Mouse (Mus musculus): ENCODE results near the gene Nudt17. TPM values are rescaled to one million over a fixed set of nuclear protein-coding genes. Genes with fewer than 3 reads are reported as not detected.
A peak's percentile ranks its signal among the peaks of the same experiment; 100 is the strongest.
"Not testable (repeated sequence)": the region's sequence is repeated elsewhere in the genome, so short reads cannot be mapped to it uniquely, and the experiment has no call there.

Nudt17 gene
- polyA plus RNA-seq, 1 experiment from 2014 or later = 14.7 TPM

DNA sequence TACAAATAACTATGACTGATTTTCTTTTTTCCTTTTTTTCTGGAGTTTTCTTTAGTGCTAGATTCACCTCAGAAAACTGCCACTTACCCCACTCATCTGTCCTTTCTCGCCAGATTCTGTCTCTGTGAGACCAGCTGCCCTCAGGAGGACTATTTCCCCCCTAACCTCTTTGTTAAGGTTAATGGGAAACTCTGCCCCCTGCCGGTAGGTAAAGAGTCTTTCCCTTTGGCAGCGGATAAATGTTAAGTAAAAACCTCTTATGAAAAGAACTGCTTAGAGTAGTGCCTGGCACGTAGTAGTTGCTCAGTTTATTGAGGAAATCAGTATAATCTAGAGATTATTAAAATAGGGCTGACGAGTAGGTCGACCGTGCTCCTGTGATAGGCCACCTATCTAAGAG lies 8.0 kb downstream of the Nudt17 start:
- no peak for ATAC-seq (ENCODE audit: insufficient number of reproducible peaks, insufficient read depth, low FRiP score, low TSS enrichment)
- no peak overlapping the region for H3K4me3 ChIP-seq
- H3K9me3 ChIP-seq = no peaks in the 10 kb centered on the region
- peaks cover 58% of the 10 kb centered on the region for H3K36me3 ChIP-seq
- 56% methylated on average over 7 of the region's 7 CpGs for WGBS
- no peak overlapping the region for H3K27ac ChIP-seq
- no peak overlapping the region for H3K9ac ChIP-seq
- H3K4me1 ChIP-seq = peaks cover 22% of the 10 kb centered on the region
- H3K27me3 ChIP-seq = no peaks in the 10 kb centered on the region
- H3K4me2 ChIP-seq (replicated peaks) = no peak overlapping the region

GRCm38 (mm10) chr3:96698993-96699690 lies 9.2 kb downstream of the Nudt17 start:
- ATAC-seq (ENCODE audit: insufficient number of reproducible peaks, insufficient read depth, low FRiP score, low TSS enrichment) = no peak
- Histone ChIP-seq H3K9me3 (no peaks in the 10 kb centered on the region), H3K4me1 (peaks cover 22% of the 10 kb centered on the region), H3K27me3 (no peaks in the 10 kb centered on the region), H3K4me3 (no peak overlapping the region), H3K9ac (0 out of 2 replicates have a peak overlapping the region, but pooled peaks have one; percentile 24), H3K36me3 (peaks cover 46% of the 10 kb centered on the region), H3K4me2 (replicated peaks) (no peak overlapping the region), H3K27ac (no peak overlapping the region)
- WGBS = 46% methylated on average over 19 of the region's 19 CpGs

GRCm38 (mm10) chr3:96696766-96697732 lies 11.3 kb downstream of the Nudt17 start:
- Histone ChIP-seq H3K9me3 (no peaks in the 10 kb centered on the region), H3K27ac (peak overlapping the region; percentile 97), H3K4me3 (peak overlapping the region; percentile 78), H3K9ac (peak overlapping the region; percentile 94), H3K27me3 (no peaks in the 10 kb centered on the region), H3K4me1 (peaks cover 26% of the 10 kb centered on the region), H3K36me3 (peaks cover 27% of the 10 kb centered on the region), H3K4me2 (replicated peaks) (peak overlapping the region; percentile 67)
- ATAC-seq (ENCODE audit: insufficient number of reproducible peaks, insufficient read depth, low FRiP score, low TSS enrichment) = peak; percentile 87
- WGBS = 1% methylated on average over 84 of the region's 85 CpGs

- H3K9ac ChIP-seq = peak within 1 kb of the TSS; percentile 94
- WGBS = under 1% methylated on average over 35 of the region's 35 CpGs
- H3K9me3 ChIP-seq = no peaks in the 10 kb centered on the region
- H3K36me3 ChIP-seq = peaks cover 19% of the 10 kb centered on the region
- no peaks in the 10 kb centered on the region for H3K27me3 ChIP-seq
- H3K4me3 ChIP-seq = peak within 1 kb of the TSS; percentile 78
- H3K4me2 ChIP-seq (replicated peaks) = peak within 1 kb of the TSS; percentile 67
- H3K27ac ChIP-seq = peak within 1 kb of the TSS; percentile 97
- ATAC-seq (ENCODE audit: insufficient number of reproducible peaks, insufficient read depth, low FRiP score, low TSS enrichment) = peak; percentile 84
- peaks cover 26% of the 10 kb centered on the region for H3K4me1 ChIP-seq
These were observed 12.1 kb downstream of the Nudt17 start, which contains the start of gene Pias3 for GRCm38 (mm10) chr3:96696198-96696765. TSS of gene Pias3 (plus strand) at chr3:96696384.

GRCm38 (mm10) chr3:96693579-96693978 lies 14.8 kb downstream of the Nudt17 start:
- WGBS = 88% methylated on average over 1 of the region's 1 CpGs
- H3K9me3 ChIP-seq = no peaks in the 10 kb centered on the region
- no peak overlapping the region for H3K4me3 ChIP-seq
- H3K36me3 ChIP-seq = no peaks in the 10 kb centered on the region
- H3K27ac ChIP-seq = no peak overlapping the region
- peaks cover 19% of the 10 kb centered on the region for H3K4me1 ChIP-seq
- no peaks in the 10 kb centered on the region for H3K27me3 ChIP-seq
- H3K4me2 ChIP-seq (replicated peaks) = no peak overlapping the region
- no peak for ATAC-seq (ENCODE audit: insufficient number of reproducible peaks, insufficient read depth, low FRiP score, low TSS enrichment)
- no peak overlapping the region for H3K9ac ChIP-seq

DNA sequence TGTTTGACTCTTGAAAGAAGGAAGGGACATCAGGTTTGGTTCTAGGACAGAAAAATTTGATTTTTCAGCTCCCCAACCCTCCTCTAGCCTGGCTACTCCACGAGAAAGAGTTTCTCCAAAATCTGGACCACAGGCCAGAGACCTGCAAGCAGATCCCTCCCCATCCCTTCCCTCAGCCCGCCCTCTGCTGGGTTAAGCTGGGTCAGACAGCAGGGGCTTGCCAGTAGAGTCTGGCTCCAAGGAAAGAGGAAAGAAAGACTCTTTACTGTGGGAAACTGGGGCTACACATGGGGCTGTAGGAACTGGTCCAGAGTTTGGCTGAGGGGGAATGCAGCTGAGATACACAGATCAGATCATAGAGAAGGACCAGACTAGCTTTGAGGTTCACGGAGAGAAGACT lies 15.9 kb downstream of the Nudt17 start:
- H3K9me3 ChIP-seq = no peaks in the 10 kb centered on the region
- H3K36me3 ChIP-seq = no peaks in the 10 kb centered on the region
- no peak for ATAC-seq (ENCODE audit: insufficient number of reproducible peaks, insufficient read depth, low FRiP score, low TSS enrichment)
- WGBS = 11% methylated on average over 3 of the region's 3 CpGs
- no peak overlapping the region for H3K4me3 ChIP-seq
- H3K9ac ChIP-seq = no peak overlapping the region
- peaks cover 11% of the 10 kb centered on the region for H3K4me1 ChIP-seq
- no peak overlapping the region for H3K4me2 ChIP-seq (replicated peaks)
- H3K27ac ChIP-seq = no peak overlapping the region
- no peaks in the 10 kb centered on the region for H3K27me3 ChIP-seq

DNA sequence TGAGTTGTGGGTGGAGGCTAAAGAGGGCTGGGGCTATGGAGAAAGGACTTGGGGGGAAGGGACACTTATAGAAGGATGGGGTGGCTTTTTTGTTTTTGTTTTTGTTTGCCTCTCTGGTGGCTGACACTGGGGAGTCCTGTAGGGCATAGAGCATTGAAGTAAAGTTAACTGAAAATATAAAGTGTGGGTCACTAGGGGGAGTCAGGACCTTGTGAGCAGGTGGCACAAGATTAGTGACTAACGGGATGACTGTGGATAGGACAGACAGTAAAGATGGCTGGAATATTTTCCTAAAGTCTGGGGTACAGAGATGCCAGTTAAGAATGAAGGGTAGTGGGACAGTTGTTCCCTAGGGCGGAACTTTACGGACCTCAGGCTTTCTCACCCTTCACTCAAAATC lies 18.1 kb downstream of the Nudt17 start:
- Histone ChIP-seq H3K36me3 (no peaks in the 10 kb centered on the region), H3K4me2 (replicated peaks) (no peak overlapping the region), H3K27me3 (no peaks in the 10 kb centered on the region), H3K9ac (no peak overlapping the region), H3K27ac (no peak overlapping the region), H3K4me1 (peaks cover 4% of the 10 kb centered on the region; the same call in 1 of the 2 replicates), H3K4me3 (no peak overlapping the region), H3K9me3 (no peaks in the 10 kb centered on the region)
- ATAC-seq (ENCODE audit: insufficient number of reproducible peaks, insufficient read depth, low FRiP score, low TSS enrichment) = no peak
- WGBS = 46% methylated on average over 3 of the region's 3 CpGs

GRCm38 (mm10) chr3:96688854-96689253 lies 19.5 kb downstream of the Nudt17 start:
- no peak overlapping the region for H3K9ac ChIP-seq
- H3K9me3 ChIP-seq = no peaks in the 10 kb centered on the region
- no peak overlapping the region for H3K27ac ChIP-seq
- ATAC-seq (ENCODE audit: insufficient number of reproducible peaks, insufficient read depth, low FRiP score, low TSS enrichment) = no peak
- H3K4me3 ChIP-seq = no peak overlapping the region
- no peak overlapping the region for H3K4me2 ChIP-seq (replicated peaks)
- peaks cover 7% of the 10 kb centered on the region; the same call in 1 of the 2 replicates for H3K4me1 ChIP-seq
- 0 out of 2 replicates have a peak, but pooled peaks cover 6% of the 10 kb centered on the region for H3K27me3 ChIP-seq
- no peaks in the 10 kb centered on the region for H3K36me3 ChIP-seq
- WGBS = 80% methylated on average over 11 of the region's 11 CpGs

- H3K4me1 ChIP-seq; H3K4me3 ChIP-seq; H3K27ac ChIP-seq; ATAC-seq (ENCODE audit: insufficient number of reproducible peaks, insufficient read depth, low FRiP score, low TSS enrichment); H3K9ac ChIP-seq; H3K9me3 ChIP-seq; H3K36me3 ChIP-seq; H3K4me2 ChIP-seq (replicated peaks): not testable (repeated sequence)
- 97% methylated on average over 5 of the region's 5 CpGs for WGBS
- 0 out of 2 replicates have a peak, but pooled peaks cover 12% of the 10 kb centered on the region for H3K27me3 ChIP-seq
These were observed 22.3 kb downstream of the Nudt17 start for GRCm38 (mm10) chr3:96686057-96686456.

- Histone ChIP-seq H3K4me1 (0 out of 2 replicates have a peak, but pooled peaks cover 3% of the 10 kb centered on the region), H3K9ac (0 out of 2 replicates have a peak overlapping the region, but pooled peaks have one; percentile 24), H3K4me2 (replicated peaks) (peak overlapping the region; percentile 44), H3K36me3 (no peaks in the 10 kb centered on the region), H3K9me3 (no peaks in the 10 kb centered on the region), H3K4me3 (0 out of 2 replicates have a peak overlapping the region, but pooled peaks have one; percentile 17), H3K27me3 (0 out of 2 replicates have a peak, but pooled peaks cover 14% of the 10 kb centered on the region), H3K27ac (no peak overlapping the region)
- ATAC-seq (ENCODE audit: insufficient number of reproducible peaks, insufficient read depth, low FRiP score, low TSS enrichment) = no peak
- 31% methylated on average over 28 of the region's 28 CpGs for WGBS
These were observed 23.6 kb downstream of the Nudt17 start for GRCm38 (mm10) chr3:96684822-96685156.

DNA sequence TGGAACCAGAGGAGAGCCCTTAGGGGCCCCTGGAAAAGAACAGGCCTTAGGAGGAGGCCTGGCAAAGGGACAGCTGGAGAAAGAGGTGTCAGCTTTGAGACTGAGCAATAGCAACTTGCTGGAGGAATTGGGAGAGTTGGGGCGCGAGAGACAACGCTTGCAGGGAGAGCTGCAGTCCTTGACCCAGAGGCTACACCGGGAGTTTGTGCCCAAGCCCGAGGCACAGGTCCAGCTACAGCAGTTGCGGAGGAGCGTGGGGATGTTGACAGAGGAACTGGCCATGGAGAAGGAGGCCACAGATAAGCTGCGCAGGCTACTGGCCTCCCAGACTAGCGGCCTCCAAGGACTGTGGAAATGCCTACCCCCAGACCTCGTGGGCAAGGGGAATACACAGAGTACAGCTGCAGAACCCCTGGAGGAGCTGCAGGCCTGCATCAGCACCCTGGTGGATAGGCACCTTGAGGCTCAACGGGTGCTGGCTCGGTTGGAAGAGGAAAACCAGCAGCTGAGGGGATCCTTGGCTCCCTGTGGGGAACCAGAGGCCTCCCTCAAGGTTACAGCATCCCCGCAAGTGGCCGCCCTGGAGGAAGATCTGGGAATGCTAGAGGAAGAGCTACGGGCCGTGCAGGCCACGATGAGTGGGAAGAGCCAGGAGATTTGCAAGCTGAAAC lies 24.1 kb downstream of the Nudt17 start:
- no peak for ATAC-seq (ENCODE audit: insufficient number of reproducible peaks, insufficient read depth, low FRiP score, low TSS enrichment)
- WGBS = 54% methylated on average over 17 of the region's 17 CpGs
- H3K4me2 ChIP-seq (replicated peaks) = peak overlapping the region; percentile 44
- 0 out of 2 replicates have a peak overlapping the region, but pooled peaks have one; percentile 17 for H3K4me3 ChIP-seq
- H3K27ac ChIP-seq = no peak overlapping the region
- H3K36me3 ChIP-seq = no peaks in the 10 kb centered on the region
- H3K9ac ChIP-seq = 0 out of 2 replicates have a peak overlapping the region, but pooled peaks have one; percentile 24
- no peaks in the 10 kb centered on the region for H3K9me3 ChIP-seq
- H3K4me1 ChIP-seq = 0 out of 2 replicates have a peak, but pooled peaks cover 3% of the 10 kb centered on the region
- H3K27me3 ChIP-seq = peaks cover 19% of the 10 kb centered on the region; the same call in 1 of the 2 replicates
